Mouse (Mus musculus) frontal cortex, postnatal 14 days (tissue): ENCODE measurements at regions not wholly inside any gene's neighbourhood (a gene's known extent, or its start where the extent isn't known, plus 50 kb on each side); places are given as distances from the start of the nearest gene placed in this dataset.
"Not testable (repeated sequence)": the region's sequence is repeated elsewhere in the genome, so short reads cannot be mapped to it uniquely, and the experiment has no call there.

ENCODE experiments used
- DNase-seq, 2 experiments: peaks; one replicate each; pipeline ENCODE4 v3.0.0; 2022; ENCODE audit warnings: low spot score in 2 of 2

- not testable (repeated sequence) for DNase-seq
These were observed 303.8 kb upstream of the Gm5152 start for GRCm38 (mm10) chr5:10550115-10550514.

DNA sequence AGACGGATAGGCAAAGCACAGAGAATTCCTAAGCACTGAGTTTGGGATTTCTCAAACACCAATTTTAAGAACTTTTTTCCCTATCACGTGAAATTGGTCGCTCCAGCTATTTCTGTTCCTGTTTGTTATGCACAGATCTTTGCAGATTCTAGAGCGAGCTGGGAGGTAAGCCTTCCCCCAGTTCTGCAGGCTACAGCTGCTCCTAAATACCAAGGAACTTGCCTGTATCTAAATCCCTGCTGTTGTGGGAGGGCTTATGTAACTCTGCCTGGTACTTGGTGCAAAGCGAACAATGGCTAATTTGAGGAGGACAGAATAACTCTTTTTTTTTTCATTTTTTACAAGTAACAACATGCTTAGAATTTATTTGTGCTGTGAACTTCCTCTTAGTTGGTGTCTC is 316.0 kb upstream of the Gm5152 start:
- DNase-seq = peak; percentile 15 to 33

DNA sequence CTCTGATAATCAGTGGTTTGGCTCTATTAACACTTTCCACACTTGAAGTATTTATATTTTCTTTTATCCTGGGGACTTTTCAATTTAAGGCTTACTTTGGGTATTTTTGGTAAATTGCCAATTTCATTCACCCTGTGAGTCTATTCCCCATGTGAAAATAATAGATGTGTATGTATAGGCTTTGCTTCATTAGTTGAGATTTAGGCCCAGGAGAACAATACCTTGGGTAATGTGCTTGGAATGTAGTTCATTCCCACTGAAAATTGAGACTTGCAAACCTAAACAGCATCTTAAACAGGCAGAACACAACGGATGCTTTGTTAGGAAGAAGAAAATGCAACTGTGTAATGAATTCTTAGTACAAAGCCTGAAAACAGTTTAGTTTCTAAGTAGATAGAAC is 346.1 kb upstream of the Gm5152 start:
- DNase-seq = no peak

DNA sequence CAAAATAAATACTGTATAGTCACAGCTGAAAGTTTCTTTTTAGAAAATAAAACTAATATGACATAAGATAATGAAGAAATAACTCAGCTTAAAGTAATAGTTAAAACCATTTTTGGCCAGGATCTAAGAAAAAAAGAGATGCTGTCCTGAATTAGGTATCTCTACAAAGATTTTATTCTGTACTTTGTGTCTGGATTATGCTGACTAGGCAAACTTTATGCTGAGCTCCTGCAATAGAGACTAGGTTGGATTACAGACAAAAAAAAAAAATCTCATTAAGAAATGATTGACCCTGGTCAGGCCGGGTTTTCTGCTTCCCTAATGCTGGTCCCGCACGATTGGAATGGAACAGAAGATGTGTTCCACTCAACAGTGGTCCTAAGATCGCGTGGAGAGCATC is 346.8 kb upstream of the Gm8871 start:
- no peak for DNase-seq

- no peak for DNase-seq
These were observed 314.4 kb upstream of the Gm8871 start for GRCm38 (mm10) chr5:10633176-10633575.

- no peak for DNase-seq
These were observed 299.5 kb upstream of the Gm8871 start for GRCm38 (mm10) chr5:10648075-10648474.

- DNase-seq = no peak
These were observed 284.3 kb upstream of the Gm8871 start for GRCm38 (mm10) chr5:10663301-10663700.

DNA sequence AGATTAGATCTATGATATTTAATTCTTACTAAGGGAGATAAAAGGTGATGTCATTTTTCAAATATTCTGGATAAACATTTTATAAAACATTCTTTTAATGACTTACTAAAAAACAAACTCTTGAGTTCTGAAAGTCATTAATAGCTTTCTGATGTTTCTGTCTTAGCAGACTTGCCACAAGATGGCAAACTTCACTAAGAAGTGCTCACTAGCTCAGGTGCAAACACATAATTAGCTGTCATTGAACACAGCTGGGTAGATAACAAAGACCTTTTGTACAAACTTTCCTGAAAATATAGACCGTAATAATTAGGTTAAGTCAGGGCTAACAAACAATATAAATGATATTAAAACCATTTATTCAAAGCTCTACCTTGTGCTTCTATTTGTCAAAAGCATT is 273.4 kb upstream of the Gm8871 start:
- no peak for DNase-seq

DNA sequence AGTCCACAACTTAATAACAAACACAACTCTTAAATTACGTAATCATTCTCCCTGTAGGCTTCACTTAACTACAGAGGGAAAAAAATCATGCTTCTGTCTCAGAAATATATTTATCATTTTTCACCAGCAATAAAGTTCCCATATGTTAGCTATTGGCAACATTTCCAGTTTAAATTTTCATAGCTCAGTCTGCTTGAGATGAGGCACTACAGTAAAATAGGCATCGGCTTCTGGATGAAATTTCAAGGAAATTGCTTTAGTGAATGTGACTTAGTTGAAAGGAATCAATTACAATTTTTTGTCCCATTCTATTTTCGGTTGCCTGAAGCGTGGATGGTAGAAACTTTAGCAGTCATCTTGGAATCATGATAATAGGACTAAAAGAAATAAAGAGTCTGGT is 262.1 kb upstream of the Gm8871 start:
- DNase-seq = no peak

DNA sequence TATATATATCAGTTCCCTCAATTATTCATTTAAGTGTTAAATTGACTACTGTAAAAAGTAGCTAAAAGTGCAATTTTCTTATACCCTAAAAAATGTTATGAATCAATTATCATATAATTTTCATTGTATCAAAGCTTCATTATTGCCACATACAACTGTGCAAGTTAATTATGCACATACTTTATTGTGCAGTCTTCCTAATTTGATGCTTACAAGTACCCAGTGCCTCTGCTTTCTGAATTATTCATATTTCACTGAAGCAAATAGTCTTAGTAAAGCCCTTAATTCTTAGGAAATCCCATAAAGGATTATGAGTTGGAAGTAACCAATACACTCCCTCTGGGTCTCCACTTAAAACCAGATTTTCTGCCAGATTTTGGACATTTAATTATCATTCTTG is 220.5 kb upstream of the Gm8871 start:
- no peak for DNase-seq

DNA sequence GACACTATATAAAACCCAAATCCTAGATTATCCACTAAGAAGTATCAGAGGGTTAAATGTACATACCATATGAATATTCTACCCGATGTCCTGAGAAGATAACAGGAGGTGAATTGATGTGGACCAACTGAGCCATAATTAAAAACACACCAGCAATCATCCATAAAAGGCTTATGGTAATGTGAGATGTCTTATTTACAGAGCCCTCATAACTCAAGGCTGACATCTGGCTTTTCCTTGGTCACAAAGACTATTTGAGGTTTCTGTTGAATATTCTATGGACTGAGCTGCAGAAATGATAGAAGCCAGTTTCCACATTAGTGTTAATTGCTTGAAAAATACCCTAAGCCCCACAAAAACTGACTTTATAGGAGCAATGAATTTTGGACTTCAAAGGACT is 198.1 kb upstream of the Gm8871 start:
- no peak for DNase-seq

DNA sequence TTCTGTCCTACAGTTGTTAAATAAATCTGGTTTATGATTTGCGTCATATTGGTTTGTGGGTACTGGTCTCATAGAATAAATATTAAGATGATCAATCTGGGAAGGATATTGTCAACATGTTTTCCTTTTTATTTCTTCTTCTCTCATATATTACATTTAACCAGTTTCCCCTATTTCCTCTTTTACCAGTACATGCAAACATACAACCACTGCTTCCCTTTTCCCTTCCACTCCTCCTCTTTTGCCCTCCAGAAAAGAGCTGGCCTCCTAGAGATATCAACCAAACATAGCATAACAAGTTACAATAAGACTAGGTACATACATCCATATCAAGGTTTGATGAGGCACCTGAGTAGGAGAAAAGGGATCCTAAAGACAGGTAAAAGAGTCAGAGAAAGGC is 180.1 kb upstream of the Gm8871 start:
- DNase-seq = no peak
